Mouse (Mus musculus): ENCODE results near the gene Cpt1a. TPM values are rescaled to one million over a fixed set of nuclear protein-coding genes. Genes with fewer than 3 reads are reported as not detected.

The Cpt1a gene
- 46.1 TPM for polyA plus RNA-seq (2017; shearing (Covaris generic))

DNA sequence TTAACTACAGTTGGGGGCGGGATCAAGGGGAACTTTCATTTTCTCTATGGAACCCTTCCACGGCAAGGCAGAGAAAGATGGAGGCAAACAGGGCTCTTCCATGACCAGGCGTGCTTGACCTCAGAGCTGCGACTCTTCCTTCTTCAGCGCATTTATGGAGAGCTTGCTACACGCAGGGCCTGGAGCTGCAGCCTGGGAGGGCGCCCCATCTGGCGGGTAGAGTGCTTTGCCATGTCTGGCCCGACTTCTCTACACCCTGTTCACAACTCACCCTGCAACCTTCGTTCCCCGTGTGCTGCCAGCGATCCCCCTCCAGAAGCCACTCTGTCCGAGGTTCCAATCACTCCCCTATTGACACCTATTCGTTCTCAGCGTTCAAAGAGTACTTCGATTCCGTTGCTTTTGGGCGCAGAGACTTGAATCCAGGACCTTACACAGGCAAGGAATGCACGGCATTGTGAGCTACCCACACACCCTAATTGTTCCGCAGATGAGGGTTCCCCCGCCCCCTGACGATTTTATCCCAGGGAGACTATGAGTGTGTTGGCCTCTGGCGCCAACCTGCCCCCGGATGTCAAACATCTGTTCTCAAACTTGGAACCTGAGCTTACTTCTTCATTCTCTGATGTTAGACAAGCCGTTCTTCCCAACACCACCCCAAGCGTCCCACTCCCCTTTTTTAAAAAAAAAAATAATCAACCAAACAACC lies at the start of gene Cpt1a:
Cpt1a (plus strand) TSS at position 74 of the 709 bp plus-strand sequence.

DNA sequence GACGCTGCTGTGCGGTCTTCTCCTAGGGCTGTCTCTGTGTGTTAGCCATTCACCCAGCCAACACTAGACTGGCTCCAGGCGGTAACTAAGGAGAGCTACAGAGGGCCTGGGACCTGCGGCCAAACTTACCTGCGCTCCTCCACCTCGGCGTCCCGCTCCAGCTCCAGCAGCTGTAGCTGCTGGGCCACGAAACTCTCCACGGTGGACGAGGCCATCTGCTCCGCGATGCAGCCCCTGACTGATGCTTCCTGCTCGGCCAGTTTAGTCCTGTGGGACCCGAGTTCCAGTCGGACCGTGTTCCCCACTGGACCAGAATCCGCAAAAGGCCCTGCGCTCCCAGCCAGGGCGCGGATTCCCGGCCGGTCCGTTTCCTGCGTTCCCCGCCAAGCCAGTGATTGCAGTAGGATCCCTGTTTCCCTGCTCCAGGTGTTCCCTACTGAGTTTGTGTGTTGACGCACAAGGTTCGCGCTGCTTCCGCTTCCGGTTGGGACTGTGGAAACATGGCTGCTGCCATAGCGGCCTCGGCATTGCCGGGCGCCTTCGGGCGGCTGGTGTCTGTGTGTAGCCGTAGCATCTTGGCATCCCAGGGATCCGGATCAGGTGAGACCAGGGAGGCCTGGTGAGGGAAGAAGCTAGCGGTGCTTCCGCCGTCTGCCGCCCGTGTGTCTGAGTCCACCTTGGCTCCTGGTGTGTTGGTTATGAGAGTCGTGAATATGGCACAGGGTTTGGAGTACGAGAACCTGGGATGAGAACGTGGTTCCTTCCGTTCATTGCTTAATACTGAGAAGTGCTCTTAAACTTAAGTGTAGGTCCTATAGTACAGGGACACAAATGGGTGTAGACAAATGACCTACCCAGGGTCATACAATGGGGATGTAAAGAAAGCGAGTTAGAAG lies 39.3 kb upstream of the Cpt1a start, which contains the start of the genes Mrpl21 and Ighmbp2:
Mrpl21 (plus strand) TSS at position 330 of the 896 bp plus-strand sequence.
Ighmbp2 (minus strand) TSS at position 446 of the 896 bp plus-strand sequence.

DNA sequence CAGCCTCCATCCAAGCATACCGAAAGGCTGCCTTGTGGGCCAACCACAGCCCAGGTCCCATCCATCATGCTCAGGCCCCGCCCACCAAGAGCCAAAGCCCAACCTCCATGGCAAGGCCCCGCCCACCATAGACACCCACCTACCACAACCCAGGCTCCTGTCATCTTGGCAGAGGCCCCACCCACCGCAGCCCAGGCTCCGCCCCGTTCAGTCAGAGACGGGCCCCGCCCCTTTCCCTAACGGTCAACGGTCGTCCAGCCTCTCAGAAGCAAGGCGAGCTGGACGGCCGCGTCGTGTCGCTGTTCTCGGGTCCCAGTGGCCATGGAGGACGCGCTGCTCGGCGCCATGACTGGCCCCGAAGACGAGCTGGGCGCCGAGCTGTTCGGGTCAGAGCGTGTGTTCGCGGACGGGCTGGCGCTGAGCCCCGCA lies 66.5 kb downstream of the Cpt1a start, which contains the start of gene Tesmin:
Tesmin (plus strand) TSS at position 229 of the 429 bp plus-strand sequence.

DNA sequence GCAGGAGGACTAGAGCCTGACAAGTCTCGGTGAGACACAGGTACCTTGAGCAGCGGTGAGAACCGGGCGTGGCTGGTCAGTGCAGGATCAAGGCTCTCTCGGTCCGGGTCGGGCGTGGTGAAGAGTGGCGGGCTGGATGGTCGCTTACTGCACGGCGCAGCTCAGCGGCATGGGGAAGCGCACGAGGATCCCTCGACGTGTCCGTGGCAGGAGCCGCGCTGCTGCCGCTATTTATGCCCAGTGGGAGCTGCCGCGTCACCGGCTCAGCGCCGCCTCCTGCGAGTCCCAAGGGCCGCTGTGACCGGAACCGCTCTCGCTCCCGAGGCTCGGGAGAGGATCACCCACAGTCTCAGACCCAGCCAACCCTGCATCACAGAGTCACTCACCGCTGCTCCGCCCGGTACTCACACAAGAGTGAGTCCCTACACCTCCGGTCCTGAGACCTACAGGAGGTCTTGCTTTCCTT lies 92.2 kb downstream of the Cpt1a start, which contains the start of gene Gal:
Gal (minus strand) TSS at position 277 of the 466 bp plus-strand sequence.

Other genes with a start within 250 kb of the Cpt1a start
- gene Mrpl21, start 39.4 kb upstream of the Cpt1a start, polyA plus RNA-seq (2017; shearing (Covaris generic)), result 101 TPM
- gene Ighmbp2, start 39.3 kb upstream of the Cpt1a start, polyA plus RNA-seq (2017; shearing (Covaris generic)), result 17.5 TPM
- not detected for gene Tesmin, start 66.5 kb downstream of the Cpt1a start, polyA plus RNA-seq (2017; shearing (Covaris generic))
- gene Gal, start 92.2 kb downstream of the Cpt1a start, polyA plus RNA-seq (2017; shearing (Covaris generic)), result 6.1 TPM

Measured in activated CD4-positive, CD25-positive, alpha-beta regulatory T cell, adult 9 weeks (primary cell).